Comparison of ENCODE assay signal across 10 mouse cellular contexts in the genomic region with DNA sequence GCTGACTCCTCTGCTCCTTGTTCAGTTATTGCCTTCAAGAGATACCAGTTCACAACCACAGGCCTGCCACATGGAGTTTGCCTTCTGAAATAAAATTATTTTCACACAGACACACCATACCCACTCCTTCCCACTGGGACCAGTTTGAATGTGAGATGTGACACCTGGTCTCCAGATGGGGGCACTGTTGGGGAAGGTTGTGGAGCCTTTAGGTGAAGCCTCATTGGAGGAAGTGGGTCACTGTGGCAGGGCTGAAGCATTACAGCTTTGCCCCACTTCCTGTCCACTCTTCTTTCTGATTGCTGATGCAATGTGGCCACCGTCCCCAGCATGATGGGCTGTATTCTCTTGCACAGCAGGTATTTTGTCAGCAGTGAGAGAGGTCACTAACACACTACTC.
A peak's percentile ranks its signal among the peaks of the same experiment; 100 is the strongest.
DNase-seq lines count a peak whose midpoint lies in the region; ATAC-seq lines count a peak whose summit lies in the region.
"Had no signal": no experiment of that assay in that cellular context is flagged by ENCODE, and none has a peak within 500 bp of the region (broad histone marks: within the 10 kb centered on the region; RNA-seq: fewer than 3 reads in every experiment).

No protein-coding gene starts in this region.

- H3K4me2 ChIP-seq in forebrain, embryonic 11.5 days (ENCODE audit: low read depth, low read length, severe bottlenecking): no peak overlapping the region
- no peak overlapping the region for H3K4me2 ChIP-seq in midbrain, embryonic 11.5 days
- no peak overlapping the region for H3K4me2 ChIP-seq in midbrain, embryonic 15.5 days
- H3K4me2 ChIP-seq in stomach, embryonic 14.5 days (replicated peaks; ENCODE audit: low read depth, low read length): no peak overlapping the region
- H3K4me2 ChIP-seq in kidney, embryonic 16.5 days (replicated peaks; ENCODE audit: low read depth, low read length): no peak overlapping the region
- H3K4me2 ChIP-seq: embryonic facial prominence, embryonic 15.5 days had no signal

- H3K4me3 ChIP-seq in forebrain, embryonic 11.5 days (ENCODE audit: low read depth, low read length): no peak overlapping the region
- no peak overlapping the region for H3K4me3 ChIP-seq in forebrain, embryonic 10.5 days
- no peak overlapping the region for H3K4me3 ChIP-seq in midbrain, embryonic 11.5 days (ENCODE audit: low read depth, low read length)
- no peak overlapping the region for H3K4me3 ChIP-seq in midbrain, embryonic 15.5 days
- H3K4me3 ChIP-seq in stomach, embryonic 14.5 days (ENCODE audit: low read depth, low read length): no peak overlapping the region
- H3K4me3 ChIP-seq in kidney, embryonic 16.5 days (ENCODE audit: low read length): no peak overlapping the region
- H3K4me3 ChIP-seq: embryonic facial prominence, embryonic 15.5 days had no signal

- no peaks in the 10 kb centered on the region for H3K27me3 ChIP-seq in forebrain, embryonic 11.5 days (ENCODE audit: control insufficient read depth, insufficient read depth, low read length)
- H3K27me3 ChIP-seq in forebrain, embryonic 10.5 days (ENCODE audit: poor library complexity, severe bottlenecking): no peaks in the 10 kb centered on the region
- no peaks in the 10 kb centered on the region for H3K27me3 ChIP-seq in midbrain, embryonic 11.5 days (ENCODE audit: control insufficient read depth, insufficient read depth, low read length)
- no peaks in the 10 kb centered on the region for H3K27me3 ChIP-seq in midbrain, embryonic 15.5 days (replicated peaks)
- H3K27me3 ChIP-seq in stomach, embryonic 14.5 days (ENCODE audit: control insufficient read depth, insufficient read depth, low read length): no peaks in the 10 kb centered on the region
- H3K27me3 ChIP-seq in kidney, embryonic 16.5 days (ENCODE audit: insufficient read depth, low read length): no peaks in the 10 kb centered on the region
- H3K27me3 ChIP-seq: embryonic facial prominence, embryonic 15.5 days had no signal

- H3K9ac ChIP-seq in forebrain, embryonic 11.5 days (ENCODE audit: low read length): no peak overlapping the region
- H3K9ac ChIP-seq in midbrain, embryonic 11.5 days (ENCODE audit: low read length): no peak overlapping the region
- H3K9ac ChIP-seq in midbrain, embryonic 15.5 days: no peak overlapping the region
- H3K9ac ChIP-seq in stomach, embryonic 14.5 days (replicated peaks; ENCODE audit: low read depth, low read length): no peak overlapping the region
- H3K9ac ChIP-seq in kidney, embryonic 16.5 days (replicated peaks; ENCODE audit: low read length): no peak overlapping the region
- H3K9ac ChIP-seq: embryonic facial prominence, embryonic 15.5 days had no signal

- H3K4me1 ChIP-seq in forebrain, embryonic 11.5 days (replicated peaks; ENCODE audit: control insufficient read depth, insufficient read depth, low read length): no peaks in the 10 kb centered on the region
- no peaks in the 10 kb centered on the region for H3K4me1 ChIP-seq in forebrain, embryonic 10.5 days
- H3K4me1 ChIP-seq in midbrain, embryonic 11.5 days (ENCODE audit: control insufficient read depth, insufficient read depth, low read length): peaks cover 3% of the 10 kb centered on the region; the same call in 1 of the 2 replicates
- no peaks in the 10 kb centered on the region for H3K4me1 ChIP-seq in midbrain, embryonic 15.5 days
- no peaks in the 10 kb centered on the region for H3K4me1 ChIP-seq in stomach, embryonic 14.5 days (ENCODE audit: control insufficient read depth, insufficient read depth, low read length)
- H3K4me1 ChIP-seq in kidney, embryonic 16.5 days (ENCODE audit: insufficient read depth, low read length): no peaks in the 10 kb centered on the region
- H3K4me1 ChIP-seq: embryonic facial prominence, embryonic 15.5 days had no signal

- H3K27ac ChIP-seq in forebrain, embryonic 11.5 days (ENCODE audit: low read depth, low read length): no peak overlapping the region
- H3K27ac ChIP-seq in forebrain, embryonic 10.5 days: no peak overlapping the region
- no peak overlapping the region for H3K27ac ChIP-seq in midbrain, embryonic 11.5 days (ENCODE audit: low read depth, low read length)
- no peak overlapping the region for H3K27ac ChIP-seq in midbrain, embryonic 15.5 days
- no peak overlapping the region for H3K27ac ChIP-seq in stomach, embryonic 14.5 days (ENCODE audit: low read length)
- H3K27ac ChIP-seq in kidney, embryonic 16.5 days (ENCODE audit: low read length): no peak overlapping the region
- H3K27ac ChIP-seq: embryonic facial prominence, embryonic 15.5 days had no signal

- H3K36me3 ChIP-seq in forebrain, embryonic 11.5 days (ENCODE audit: control insufficient read depth, insufficient read depth, low read length): no peaks in the 10 kb centered on the region
- 0 out of 2 replicates have a peak, but pooled peaks cover 2% of the 10 kb centered on the region for H3K36me3 ChIP-seq in forebrain, embryonic 10.5 days (replicated peaks)
- no peaks in the 10 kb centered on the region for H3K36me3 ChIP-seq in midbrain, embryonic 11.5 days (ENCODE audit: control insufficient read depth, insufficient read depth, low read length)
- H3K36me3 ChIP-seq in midbrain, embryonic 15.5 days (replicated peaks): no peaks in the 10 kb centered on the region
- H3K36me3 ChIP-seq in stomach, embryonic 14.5 days (ENCODE audit: control insufficient read depth, insufficient read depth, low read length): no peaks in the 10 kb centered on the region
- H3K36me3 ChIP-seq in kidney, embryonic 16.5 days (ENCODE audit: insufficient read depth, low read length): no peaks in the 10 kb centered on the region
- H3K36me3 ChIP-seq: G1E had no signal

- H3K9me3 ChIP-seq in forebrain, embryonic 11.5 days (ENCODE audit: control insufficient read depth, low read length): no peaks in the 10 kb centered on the region
- no peaks in the 10 kb centered on the region for H3K9me3 ChIP-seq in forebrain, embryonic 10.5 days
- H3K9me3 ChIP-seq in midbrain, embryonic 11.5 days (ENCODE audit: control insufficient read depth, low read length): no peaks in the 10 kb centered on the region
- H3K9me3 ChIP-seq in midbrain, embryonic 15.5 days: no peaks in the 10 kb centered on the region
- H3K9me3 ChIP-seq in stomach, embryonic 14.5 days (ENCODE audit: control insufficient read depth, low read depth, low read length): no peaks in the 10 kb centered on the region
- H3K9me3 ChIP-seq in kidney, embryonic 16.5 days (ENCODE audit: low read length): no peaks in the 10 kb centered on the region
- H3K9me3 ChIP-seq: embryonic facial prominence, embryonic 15.5 days; G1E had no signal

- peak; percentile 46; the same call in 1 of the 2 replicates for ATAC-seq in forebrain, embryonic 11.5 days (replicated peaks; ENCODE audit: low FRiP score)
- 0 out of 2 replicates have a peak, but pooled peaks have one; percentile 44 for ATAC-seq in midbrain, embryonic 11.5 days (ENCODE audit: low FRiP score)
- ATAC-seq in midbrain, embryonic 15.5 days (replicated peaks): no peak
- peak; percentile 69 to 84 for ATAC-seq in hematopoietic stem cell, adult 5-6 weeks (replicated peaks in 1 of 2; ENCODE audit: insufficient read depth in 1 of 2, low FRiP score in 2 of 2, low TSS enrichment in 1 of 2, low read depth in 1 of 2, poor library complexity in 2 of 2, severe bottlenecking in 2 of 2)
- ATAC-seq in stomach, embryonic 14.5 days (ENCODE audit: insufficient number of reproducible peaks, insufficient read depth, low FRiP score, low read depth): 0 out of 2 replicates have a peak, but pooled peaks have one; percentile 33
- ATAC-seq in kidney, embryonic 16.5 days (ENCODE audit: low FRiP score, low TSS enrichment): no peak; the same call in 1 of the 2 replicates

- DNase-seq in forebrain, embryonic 11.5 days (ENCODE audit: low spot score): no peak
- no peak for DNase-seq in forebrain, embryonic 10.5 days (ENCODE audit: extremely low spot score, low spot score)
- no peak for DNase-seq in midbrain, embryonic 11.5 days (ENCODE audit: low spot score, missing footprints)
- DNase-seq in thymus, postnatal 4 days: no peak

- WGBS in forebrain, embryonic 11.5 days: 53% methylated on average over 1 of the region's 1 CpGs
- 66% methylated on average over 1 of the region's 1 CpGs for WGBS in forebrain, embryonic 10.5 days
- WGBS in midbrain, embryonic 11.5 days: 59% methylated on average over 1 of the region's 1 CpGs
- 56% methylated on average over 1 of the region's 1 CpGs for WGBS in midbrain, embryonic 15.5 days
- 71% methylated on average over 1 of the region's 1 CpGs for WGBS in stomach, embryonic 14.5 days
- WGBS in kidney, embryonic 16.5 days: 81% methylated on average over 1 of the region's 1 CpGs

Comparison
In these comparisons a context has a peak if more than half of its experiments do, and no peak if none do; other contexts are left out.
1. ATAC-seq: peak in forebrain, embryonic 11.5 days (single experiment), midbrain, embryonic 11.5 days (single experiment), hematopoietic stem cell, adult 5-6 weeks (2 of 2) and stomach, embryonic 14.5 days (single experiment); none in midbrain, embryonic 15.5 days (single experiment) and kidney, embryonic 16.5 days (single experiment).